Mouse (Mus musculus): ENCODE measurements at regions not wholly inside any gene's neighbourhood (a gene's known extent, or its start where the extent isn't known, plus 50 kb on each side); places are given as distances from the start of the nearest gene placed in this dataset.

- no peaks in the 10 kb centered on the region for H3K36me3 ChIP-seq (ENCODE audit: insufficient read depth, low read length)
- no peak for ATAC-seq (ENCODE audit: low FRiP score)
- DNase-seq (ENCODE audit: low spot score) = no peak
- no peak overlapping the region for H3K27ac ChIP-seq (ENCODE audit: low read depth, low read length)
- no peak overlapping the region for H3K4me2 ChIP-seq (ENCODE audit: low read depth, low read length, poor library complexity, severe bottlenecking)
- no peak overlapping the region for H3K9ac ChIP-seq (replicated peaks; ENCODE audit: low read length, poor library complexity, severe bottlenecking)
- no peaks in the 10 kb centered on the region for H3K27me3 ChIP-seq (ENCODE audit: insufficient read depth, low read length)
- no peak overlapping the region for H3K4me3 ChIP-seq (ENCODE audit: low read depth, low read length)
- H3K4me1 ChIP-seq (ENCODE audit: insufficient read depth, low read length) = no peaks in the 10 kb centered on the region
- WGBS = 88% methylated on average over 4 of the region's 4 CpGs
- no peak for TF ChIP-seq CTCF (IDR thresholded peaks at IDR 0.05)
- H3K9me3 ChIP-seq (ENCODE audit: low read length) = no peaks in the 10 kb centered on the region
Observed at GRCm38 (mm10) chr10:98500315-98500714, 413.9 kb upstream of the Atp2b1 start.

DNA sequence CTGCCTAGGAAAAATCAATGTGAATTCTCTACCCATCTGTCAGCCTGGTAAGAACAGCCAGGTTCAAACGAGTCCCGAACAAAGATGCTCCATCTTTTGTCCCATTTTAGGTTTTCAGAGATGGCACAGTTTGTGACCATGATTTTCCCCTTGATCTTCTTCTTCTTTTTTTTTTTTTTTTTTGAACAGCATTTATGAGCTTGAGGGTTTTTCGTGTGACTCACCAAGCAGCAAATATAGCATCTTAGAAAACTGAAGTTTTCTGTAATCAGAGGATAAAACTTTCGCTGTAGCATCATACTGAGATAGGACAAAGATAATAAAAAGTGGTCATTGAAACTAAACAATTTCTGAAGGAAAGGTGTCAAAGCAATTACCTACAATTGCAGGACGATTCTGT lies 412.6 kb upstream of the Atp2b1 start:
- Histone ChIP-seq H3K9ac (replicated peaks; ENCODE audit: low read length, poor library complexity, severe bottlenecking) (no peak overlapping the region), H3K4me1 (ENCODE audit: insufficient read depth, low read length) (no peaks in the 10 kb centered on the region), H3K27ac (ENCODE audit: low read depth, low read length) (no peak overlapping the region), H3K36me3 (ENCODE audit: insufficient read depth, low read length) (no peaks in the 10 kb centered on the region), H3K9me3 (ENCODE audit: low read length) (no peaks in the 10 kb centered on the region), H3K4me2 (ENCODE audit: low read depth, low read length, poor library complexity, severe bottlenecking) (no peak overlapping the region), H3K27me3 (ENCODE audit: insufficient read depth, low read length) (no peaks in the 10 kb centered on the region), H3K4me3 (ENCODE audit: low read depth, low read length) (no peak overlapping the region)
- DNase-seq (ENCODE audit: low spot score) = no peak
- TF ChIP-seq CTCF (IDR thresholded peaks at IDR 0.05) = no peak
- no peak for ATAC-seq (ENCODE audit: low FRiP score)
- WGBS = 79% methylated on average over 5 of the region's 5 CpGs

DNA sequence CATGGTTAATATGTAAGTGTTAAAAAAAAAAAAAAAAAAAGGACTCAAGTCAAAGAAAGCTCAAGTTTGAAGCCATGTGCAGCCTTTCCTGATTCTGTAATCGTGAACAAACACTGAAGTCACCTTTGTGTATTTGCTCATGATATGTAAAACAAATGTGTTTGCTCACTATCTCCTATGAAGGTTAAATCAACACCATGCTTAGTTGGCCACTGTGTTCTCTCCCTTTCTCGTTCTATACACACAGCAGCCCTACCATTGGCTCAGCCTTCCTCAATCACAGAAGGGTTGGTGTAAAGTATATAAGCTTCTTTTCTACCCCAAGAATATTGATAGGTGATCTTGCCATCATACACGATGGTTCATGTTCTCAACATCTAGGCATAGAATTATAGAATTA lies 409.7 kb upstream of the Atp2b1 start:
- Histone ChIP-seq H3K4me2 (ENCODE audit: low read depth, low read length, poor library complexity, severe bottlenecking) (no peak overlapping the region), H3K4me1 (ENCODE audit: insufficient read depth, low read length) (no peaks in the 10 kb centered on the region), H3K4me3 (ENCODE audit: low read depth, low read length) (no peak overlapping the region), H3K27ac (ENCODE audit: low read depth, low read length) (no peak overlapping the region), H3K36me3 (ENCODE audit: insufficient read depth, low read length) (no peaks in the 10 kb centered on the region), H3K9me3 (ENCODE audit: low read length) (no peaks in the 10 kb centered on the region), H3K9ac (replicated peaks; ENCODE audit: low read length, poor library complexity, severe bottlenecking) (no peak overlapping the region), H3K27me3 (ENCODE audit: insufficient read depth, low read length) (no peaks in the 10 kb centered on the region)
- 80% methylated on average over 3 of the region's 3 CpGs for WGBS
- ATAC-seq (ENCODE audit: low FRiP score) (no peak), DNase-seq (ENCODE audit: low spot score) (no peak)
- no peak for TF ChIP-seq CTCF (IDR thresholded peaks at IDR 0.05)

DNA sequence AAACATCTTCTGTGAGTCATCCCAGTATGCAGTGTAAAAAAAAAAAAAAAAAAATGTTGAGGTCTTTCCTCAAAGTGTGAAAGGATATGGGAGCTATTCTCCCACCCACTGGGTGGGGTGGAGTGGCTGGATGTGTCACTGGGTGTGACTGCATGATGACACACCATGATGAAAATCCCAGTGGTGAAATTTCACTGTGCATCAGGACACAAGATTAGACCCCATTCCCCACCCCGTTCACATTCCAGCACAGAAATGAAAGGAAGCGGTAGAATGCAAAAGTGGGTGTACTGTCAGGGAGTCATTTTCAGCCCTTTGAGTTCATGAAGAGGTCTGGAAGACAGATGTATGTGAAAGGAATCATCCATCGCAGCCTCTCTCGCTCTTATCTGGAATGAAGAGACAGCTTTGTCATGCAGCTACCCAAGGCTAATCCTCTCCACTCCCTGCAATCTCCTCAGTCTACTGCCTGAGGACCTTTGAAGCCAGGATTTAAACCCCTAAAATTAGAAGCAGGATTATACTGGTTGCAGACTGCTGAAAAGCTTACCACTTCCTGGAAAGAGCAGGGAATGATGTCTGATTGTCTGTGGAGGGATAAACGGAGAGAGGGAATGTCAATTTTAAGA lies 405.6 kb upstream of the Atp2b1 start:
- no peaks in the 10 kb centered on the region for H3K9me3 ChIP-seq (ENCODE audit: low read length)
- H3K27ac ChIP-seq (ENCODE audit: low read depth, low read length) = no peak overlapping the region
- no peaks in the 10 kb centered on the region for H3K4me1 ChIP-seq (ENCODE audit: insufficient read depth, low read length)
- no peaks in the 10 kb centered on the region for H3K36me3 ChIP-seq (ENCODE audit: insufficient read depth, low read length)
- TF ChIP-seq CTCF (IDR thresholded peaks at IDR 0.05) = no peak
- no peak overlapping the region for H3K9ac ChIP-seq (replicated peaks; ENCODE audit: low read length, poor library complexity, severe bottlenecking)
- DNase-seq (ENCODE audit: low spot score) (no peak), ATAC-seq (ENCODE audit: low FRiP score) (no peak)
- H3K4me3 ChIP-seq (ENCODE audit: low read depth, low read length) = no peak overlapping the region
- 45% methylated on average over 5 of the region's 5 CpGs for WGBS
- H3K4me2 ChIP-seq (ENCODE audit: low read depth, low read length, poor library complexity, severe bottlenecking) = no peak overlapping the region
- H3K27me3 ChIP-seq (ENCODE audit: insufficient read depth, low read length) = no peaks in the 10 kb centered on the region

DNA sequence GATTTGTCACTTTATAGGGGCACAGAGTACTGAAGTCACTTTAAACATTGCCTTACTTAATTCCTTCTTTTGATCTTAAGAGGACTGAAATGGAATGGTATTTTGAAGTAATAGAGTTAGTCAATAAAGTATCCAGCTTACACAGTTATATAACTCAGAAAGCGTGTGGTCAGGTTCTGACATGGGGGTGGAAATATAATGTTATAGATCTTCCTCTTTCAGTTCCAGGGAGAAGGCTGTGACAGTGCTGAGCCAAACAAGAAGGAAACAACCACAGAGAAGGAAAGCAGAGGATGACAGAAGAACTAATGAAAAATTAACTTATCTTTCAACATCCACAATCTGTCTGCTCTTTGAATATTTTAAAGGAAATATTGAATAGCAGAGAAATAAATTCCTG lies 399.4 kb upstream of the Atp2b1 start:
- Histone ChIP-seq H3K4me2 (ENCODE audit: low read depth, low read length, poor library complexity, severe bottlenecking) (no peak overlapping the region), H3K9ac (replicated peaks; ENCODE audit: low read length, poor library complexity, severe bottlenecking) (no peak overlapping the region), H3K27ac (ENCODE audit: low read depth, low read length) (no peak overlapping the region), H3K27me3 (ENCODE audit: insufficient read depth, low read length) (no peaks in the 10 kb centered on the region), H3K36me3 (ENCODE audit: insufficient read depth, low read length) (no peaks in the 10 kb centered on the region), H3K4me1 (ENCODE audit: insufficient read depth, low read length) (no peaks in the 10 kb centered on the region), H3K4me3 (ENCODE audit: low read depth, low read length) (no peak overlapping the region), H3K9me3 (ENCODE audit: low read length) (no peaks in the 10 kb centered on the region)
- no peak for DNase-seq (ENCODE audit: low spot score)
- 78% methylated on average over 1 of the region's 1 CpGs for WGBS
- ATAC-seq (ENCODE audit: low FRiP score) = no peak
- TF ChIP-seq CTCF (IDR thresholded peaks at IDR 0.05) = no peak

- 92% methylated on average over 2 of the region's 2 CpGs for WGBS
- no peak for TF ChIP-seq CTCF (IDR thresholded peaks at IDR 0.05)
Observed at GRCm38 (mm10) chr10:98517609-98518008, 396.6 kb upstream of the Atp2b1 start.

More at GRCm38 (mm10) chr10:98517609-98518008, 396.6 kb upstream of the Atp2b1 start:
- Histone ChIP-seq H3K9ac (replicated peaks; ENCODE audit: low read length, poor library complexity, severe bottlenecking) (no peak overlapping the region), H3K27me3 (ENCODE audit: insufficient read depth, low read length) (no peaks in the 10 kb centered on the region), H3K4me1 (ENCODE audit: insufficient read depth, low read length) (no peaks in the 10 kb centered on the region), H3K9me3 (ENCODE audit: low read length) (no peaks in the 10 kb centered on the region), H3K4me3 (ENCODE audit: low read depth, low read length) (no peak overlapping the region), H3K27ac (ENCODE audit: low read depth, low read length) (no peak overlapping the region), H3K4me2 (ENCODE audit: low read depth, low read length, poor library complexity, severe bottlenecking) (no peak overlapping the region), H3K36me3 (ENCODE audit: insufficient read depth, low read length) (no peaks in the 10 kb centered on the region)
- DNase-seq (ENCODE audit: low spot score) (no peak), ATAC-seq (ENCODE audit: low FRiP score) (no peak)
